Mouse (Mus musculus): Measurements from ENCODE around the gene Psmd9. TPM values are rescaled to one million over a fixed set of nuclear protein-coding genes. Genes with fewer than 3 reads are reported as not detected.

The Psmd9 gene
- polyA plus RNA-seq, 1 experiment from 2014 or later: 63.5 TPM

- ATAC-seq: no peak
- Histone ChIP-seq H3K27me3 (replicated peaks; ENCODE audit: control insufficient read depth, insufficient read depth, low read length) (no peaks in the 10 kb centered on the region), H3K27ac (ENCODE audit: low read depth, low read length) (no peak overlapping the region), H3K4me2 (ENCODE audit: low read length) (no peak overlapping the region), H3K4me1 (ENCODE audit: control insufficient read depth, insufficient read depth, low read length) (0 out of 2 replicates have a peak, but pooled peaks cover 5% of the 10 kb centered on the region), H3K9ac (ENCODE audit: low read length) (no peak overlapping the region), H3K4me3 (ENCODE audit: low read depth, low read length) (no peak overlapping the region), H3K9me3 (replicated peaks; ENCODE audit: control insufficient read depth, low read length) (no peaks in the 10 kb centered on the region), H3K36me3 (ENCODE audit: control insufficient read depth, insufficient read depth, low read length) (no peaks in the 10 kb centered on the region)
- WGBS: 78% methylated on average over 8 of the region's 8 CpGs
- DNase-seq (ENCODE audit: low spot score): no peak
Observed at GRCm38 (mm10) chr5:123260698-123261097, 91.5 kb downstream of the Psmd9 start.

GRCm38 (mm10) chr5:123266909-123267308 lies 97.7 kb downstream of the Psmd9 start:
- Histone ChIP-seq H3K9ac (ENCODE audit: low read length) (no peak overlapping the region), H3K27me3 (replicated peaks; ENCODE audit: control insufficient read depth, insufficient read depth, low read length) (no peaks in the 10 kb centered on the region), H3K4me1 (ENCODE audit: control insufficient read depth, insufficient read depth, low read length) (no peaks in the 10 kb centered on the region), H3K27ac (ENCODE audit: low read depth, low read length) (no peak overlapping the region), H3K9me3 (replicated peaks; ENCODE audit: control insufficient read depth, low read length) (no peaks in the 10 kb centered on the region), H3K4me3 (ENCODE audit: low read depth, low read length) (no peak overlapping the region), H3K36me3 (ENCODE audit: control insufficient read depth, insufficient read depth, low read length) (no peaks in the 10 kb centered on the region), H3K4me2 (ENCODE audit: low read length) (no peak overlapping the region)
- no peak for ATAC-seq
- WGBS: 90% methylated on average over 3 of the region's 3 CpGs
- no peak for DNase-seq (ENCODE audit: low spot score)

- DNase-seq (ENCODE audit: low spot score): no peak
- H3K9me3 ChIP-seq (replicated peaks; ENCODE audit: control insufficient read depth, low read length): no peaks in the 10 kb centered on the region
- H3K9ac ChIP-seq (ENCODE audit: low read length): no peak overlapping the region
- no peak overlapping the region for H3K4me3 ChIP-seq (ENCODE audit: low read depth, low read length)
- H3K4me2 ChIP-seq (ENCODE audit: low read length): no peak overlapping the region
- no peak for ATAC-seq
- WGBS: 85% methylated on average over 28 of the region's 28 CpGs
- H3K4me1 ChIP-seq (ENCODE audit: control insufficient read depth, insufficient read depth, low read length): peaks cover 3% of the 10 kb centered on the region; the same call in 1 of the 2 replicates
- no peaks in the 10 kb centered on the region for H3K27me3 ChIP-seq (replicated peaks; ENCODE audit: control insufficient read depth, insufficient read depth, low read length)
- H3K27ac ChIP-seq (ENCODE audit: low read depth, low read length): no peak overlapping the region
- H3K36me3 ChIP-seq (ENCODE audit: control insufficient read depth, insufficient read depth, low read length): no peaks in the 10 kb centered on the region
Observed at GRCm38 (mm10) chr5:123268477-123269474, 99.6 kb downstream of the Psmd9 start.

GRCm38 (mm10) chr5:123270917-123271316 lies 101.7 kb downstream of the Psmd9 start:
- no peaks in the 10 kb centered on the region for H3K27me3 ChIP-seq (replicated peaks; ENCODE audit: control insufficient read depth, insufficient read depth, low read length)
- DNase-seq (ENCODE audit: low spot score) (no peak), ATAC-seq (no peak)
- peaks cover 7% of the 10 kb centered on the region for H3K4me1 ChIP-seq (ENCODE audit: control insufficient read depth, insufficient read depth, low read length)
- WGBS: 85% methylated on average over 11 of the region's 11 CpGs
- H3K9me3 ChIP-seq (replicated peaks; ENCODE audit: control insufficient read depth, low read length): no peaks in the 10 kb centered on the region
- no peak overlapping the region for H3K4me2 ChIP-seq (ENCODE audit: low read length)
- no peak overlapping the region for H3K9ac ChIP-seq (ENCODE audit: low read length)
- H3K4me3 ChIP-seq (ENCODE audit: low read depth, low read length): no peak overlapping the region
- no peaks in the 10 kb centered on the region for H3K36me3 ChIP-seq (ENCODE audit: control insufficient read depth, insufficient read depth, low read length)
- no peak overlapping the region for H3K27ac ChIP-seq (ENCODE audit: low read depth, low read length)

GRCm38 (mm10) chr5:123272927-123273326 lies 103.7 kb downstream of the Psmd9 start:
- peak; percentile 85 for ATAC-seq
- peaks cover 16% of the 10 kb centered on the region for H3K4me1 ChIP-seq (ENCODE audit: control insufficient read depth, insufficient read depth, low read length)
- H3K9me3 ChIP-seq (replicated peaks; ENCODE audit: control insufficient read depth, low read length): no peaks in the 10 kb centered on the region
- H3K4me3 ChIP-seq (ENCODE audit: low read depth, low read length): no peak overlapping the region
- peak; percentile 83 for DNase-seq (ENCODE audit: low spot score)
- WGBS: 32% methylated on average over 5 of the region's 5 CpGs
- no peak overlapping the region for H3K4me2 ChIP-seq (ENCODE audit: low read length)
- no peaks in the 10 kb centered on the region for H3K36me3 ChIP-seq (ENCODE audit: control insufficient read depth, insufficient read depth, low read length)
- H3K27ac ChIP-seq (ENCODE audit: low read depth, low read length): peak overlapping the region; percentile 52; the same call in 1 of the 2 replicates
- H3K9ac ChIP-seq (ENCODE audit: low read length): no peak overlapping the region
- no peaks in the 10 kb centered on the region for H3K27me3 ChIP-seq (replicated peaks; ENCODE audit: control insufficient read depth, insufficient read depth, low read length)

DNA sequence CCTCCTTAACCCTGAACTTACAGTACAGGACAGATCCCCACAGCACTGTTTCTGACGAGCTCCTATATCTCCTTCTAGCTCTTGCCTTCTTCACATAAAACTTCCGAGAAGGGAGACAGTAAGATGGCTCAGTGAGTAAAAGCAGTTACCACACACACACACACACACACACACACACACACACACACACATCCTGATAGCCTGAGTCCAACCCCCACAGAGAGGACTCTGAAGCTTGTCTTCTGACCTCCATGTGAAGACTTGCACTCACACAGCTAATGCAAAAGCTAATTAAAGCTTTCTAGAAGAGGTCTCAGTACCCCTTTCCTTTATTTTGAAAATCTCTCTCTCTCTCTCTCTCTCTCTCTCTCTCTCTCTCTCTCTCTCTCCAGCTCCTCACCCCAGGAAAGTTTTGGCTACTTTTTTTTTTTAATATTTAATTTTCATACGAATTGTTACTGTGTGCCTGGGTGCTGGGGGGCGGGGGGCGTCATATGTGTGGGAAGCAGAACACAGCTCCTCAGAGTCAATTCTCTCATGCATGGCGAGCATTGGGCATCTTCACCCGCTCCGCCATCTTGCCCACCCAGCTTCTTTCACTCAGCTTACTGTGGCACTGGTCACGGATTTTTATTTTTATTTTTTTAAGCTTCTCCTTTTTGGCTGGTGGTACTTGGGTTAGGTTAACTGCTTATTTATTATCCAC lies 107.6 kb downstream of the Psmd9 start:
- H3K27ac ChIP-seq (ENCODE audit: low read depth, low read length): peak overlapping the region; percentile 6
- no peak overlapping the region for H3K9ac ChIP-seq (ENCODE audit: low read length)
- no peak for DNase-seq (ENCODE audit: low spot score)
- no peaks in the 10 kb centered on the region for H3K36me3 ChIP-seq (ENCODE audit: control insufficient read depth, insufficient read depth, low read length)
- H3K4me2 ChIP-seq (ENCODE audit: low read length): no peak overlapping the region
- H3K4me1 ChIP-seq (ENCODE audit: control insufficient read depth, insufficient read depth, low read length): peaks cover 16% of the 10 kb centered on the region
- H3K9me3 ChIP-seq (replicated peaks; ENCODE audit: control insufficient read depth, low read length): no peaks in the 10 kb centered on the region
- H3K4me3 ChIP-seq (ENCODE audit: low read depth, low read length): no peak overlapping the region
- H3K27me3 ChIP-seq (replicated peaks; ENCODE audit: control insufficient read depth, insufficient read depth, low read length): no peaks in the 10 kb centered on the region
- 57% methylated on average over 9 of the region's 9 CpGs for WGBS
- ATAC-seq: no peak; the same call in 1 of the 2 replicates

- H3K4me1 ChIP-seq (ENCODE audit: control insufficient read depth, insufficient read depth, low read length): peaks cover 16% of the 10 kb centered on the region
- ATAC-seq (peak; percentile 72), DNase-seq (ENCODE audit: low spot score) (peak; percentile 92)
- H3K9me3 ChIP-seq (replicated peaks; ENCODE audit: control insufficient read depth, low read length): no peaks in the 10 kb centered on the region
- H3K4me3 ChIP-seq (ENCODE audit: low read depth, low read length): no peak overlapping the region
- no peak overlapping the region for H3K9ac ChIP-seq (ENCODE audit: low read length)
- peak overlapping the region; percentile 6 for H3K27ac ChIP-seq (ENCODE audit: low read depth, low read length)
- no peaks in the 10 kb centered on the region for H3K36me3 ChIP-seq (ENCODE audit: control insufficient read depth, insufficient read depth, low read length)
- H3K27me3 ChIP-seq (replicated peaks; ENCODE audit: control insufficient read depth, insufficient read depth, low read length): no peaks in the 10 kb centered on the region
- no peak overlapping the region for H3K4me2 ChIP-seq (ENCODE audit: low read length)
- WGBS: 8% methylated on average over 7 of the region's 7 CpGs
Observed at GRCm38 (mm10) chr5:123277342-123277701, 108.1 kb downstream of the Psmd9 start.

GRCm38 (mm10) chr5:123277704-123278103 lies 108.5 kb downstream of the Psmd9 start:
- no peak overlapping the region for H3K4me2 ChIP-seq (ENCODE audit: low read length)
- no peak overlapping the region for H3K9ac ChIP-seq (ENCODE audit: low read length)
- H3K4me3 ChIP-seq (ENCODE audit: low read depth, low read length): no peak overlapping the region
- 67% methylated on average over 4 of the region's 4 CpGs for WGBS
- peak overlapping the region; percentile 6 for H3K27ac ChIP-seq (ENCODE audit: low read depth, low read length)
- peaks cover 16% of the 10 kb centered on the region for H3K4me1 ChIP-seq (ENCODE audit: control insufficient read depth, insufficient read depth, low read length)
- no peaks in the 10 kb centered on the region for H3K9me3 ChIP-seq (replicated peaks; ENCODE audit: control insufficient read depth, low read length)
- no peaks in the 10 kb centered on the region for H3K36me3 ChIP-seq (ENCODE audit: control insufficient read depth, insufficient read depth, low read length)
- DNase-seq (ENCODE audit: low spot score): no peak
- H3K27me3 ChIP-seq (replicated peaks; ENCODE audit: control insufficient read depth, insufficient read depth, low read length): no peaks in the 10 kb centered on the region
- ATAC-seq: no peak

Data from forebrain, embryonic 14.5 days (tissue).